Mouse (Mus musculus) cerebellum, adult 2 months (tissue): ENCODE measurements at regions not wholly inside any gene's neighbourhood (a gene's known extent, or its start where the extent isn't known, plus 50 kb on each side); places are given as distances from the start of the nearest gene placed in this dataset.

Experiments used
- DNase-seq, 2 experiments: peaks; one replicate each; pipeline ENCODE4 v3.0.0; 2021
- H3K27ac ChIP-seq: fragments of 200-500 bp; 2 replicates; pipeline ENCODE4 v1.5.1; 2012; ENCODE audit warnings: low read length, control low read depth, inconsistent platforms; ENCODE audit not compliant: insufficient read depth
- H3K27me3 ChIP-seq: fragments of 200-500 bp; 2 replicates; pipeline ENCODE4 v1.6.1; 2012; ENCODE audit warnings: inconsistent platforms, mild to moderate bottlenecking, low read length, moderate library complexity; ENCODE audit not compliant: control insufficient read depth, insufficient read depth
- H3K4me1 ChIP-seq: fragments of 200-500 bp; 2 replicates; pipeline ENCODE4 v1.6.1; 2011; ENCODE audit warnings: low read length; ENCODE audit not compliant: control insufficient read depth, insufficient read depth
- H3K4me3 ChIP-seq: fragments of 200-500 bp; replicated peaks from 2 replicates; pipeline ENCODE3; 2011; ENCODE audit warnings: mild to moderate bottlenecking, low read depth, low read length, control low read depth; ENCODE audit not compliant: insufficient read depth
- CTCF ChIP-seq: fragments of 200-500 bp; IDR thresholded peaks from 2 replicates; pipeline ENCODE4 v1.5.1; 2011; ENCODE audit warnings: low read depth, mild to moderate bottlenecking, control low read depth, low read length, moderate library complexity, borderline replicate concordance; ENCODE audit not compliant: insufficient read depth
- POLR2A ChIP-seq: fragments of 200-500 bp; IDR thresholded peaks from 2 replicates; pipeline ENCODE4 v1.6.1; 2011; ENCODE audit warnings: low read length, control low read depth, borderline replicate concordance; ENCODE audit not compliant: insufficient read depth
- WGBS: fragments of 180-500 bp; shearing (Covaris S2); methylation state at CpG from one replicate; pipeline ENCODE4 v1.1.7; 2018; 5-methylcytosine and 5-hydroxymethylcytosine counted together

GRCm38 (mm10) chr9:89836454-89837245 lies 73.1 kb upstream of the Rasgrf1 start:
- no peak for DNase-seq
- WGBS = 66% methylated on average over 7 of the region's 7 CpGs
- Histone ChIP-seq H3K27me3 (no peaks in the 10 kb centered on the region), H3K4me3 (no peak overlapping the region), H3K27ac (no peak overlapping the region), H3K4me1 (no peaks in the 10 kb centered on the region)
- no peak for TF ChIP-seq CTCF
- TF ChIP-seq POLR2A = no peak

DNA sequence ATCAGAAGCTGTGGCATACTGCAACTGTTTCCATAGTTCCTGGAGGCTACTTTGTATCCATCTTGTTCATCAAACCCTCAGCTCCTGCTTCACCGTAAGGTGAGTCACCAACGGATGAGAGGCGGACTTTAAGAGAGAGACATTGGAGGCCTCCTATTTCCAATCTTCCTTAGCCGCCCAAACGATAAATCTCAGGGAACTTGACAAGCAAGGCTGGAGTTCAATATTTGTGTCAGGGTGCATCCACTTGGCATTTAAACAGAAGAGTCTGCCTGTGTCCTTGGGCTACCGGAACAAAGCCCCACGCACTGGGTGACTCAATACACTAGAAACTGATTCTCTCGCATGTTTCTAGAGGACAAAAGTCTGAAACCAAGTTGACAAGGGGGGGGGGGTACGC lies 76.1 kb upstream of the Rasgrf1 start:
- H3K4me1 ChIP-seq = no peaks in the 10 kb centered on the region
- no peaks in the 10 kb centered on the region for H3K27me3 ChIP-seq
- WGBS = 87% methylated on average over 9 of the region's 9 CpGs
- TF ChIP-seq CTCF = no peak
- TF ChIP-seq POLR2A = no peak
- DNase-seq = no peak
- H3K4me3 ChIP-seq = no peak overlapping the region
- H3K27ac ChIP-seq = no peak overlapping the region

GRCm38 (mm10) chr9:89831855-89832254 lies 77.9 kb upstream of the Rasgrf1 start:
- Histone ChIP-seq H3K4me1 (no peaks in the 10 kb centered on the region), H3K27ac (no peak overlapping the region), H3K27me3 (no peaks in the 10 kb centered on the region), H3K4me3 (no peak overlapping the region)
- TF ChIP-seq POLR2A = no peak
- no peak for TF ChIP-seq CTCF
- WGBS = 86% methylated on average over 14 of the region's 14 CpGs
- DNase-seq = peak in 1 of 2 experiments; percentile 34

DNA sequence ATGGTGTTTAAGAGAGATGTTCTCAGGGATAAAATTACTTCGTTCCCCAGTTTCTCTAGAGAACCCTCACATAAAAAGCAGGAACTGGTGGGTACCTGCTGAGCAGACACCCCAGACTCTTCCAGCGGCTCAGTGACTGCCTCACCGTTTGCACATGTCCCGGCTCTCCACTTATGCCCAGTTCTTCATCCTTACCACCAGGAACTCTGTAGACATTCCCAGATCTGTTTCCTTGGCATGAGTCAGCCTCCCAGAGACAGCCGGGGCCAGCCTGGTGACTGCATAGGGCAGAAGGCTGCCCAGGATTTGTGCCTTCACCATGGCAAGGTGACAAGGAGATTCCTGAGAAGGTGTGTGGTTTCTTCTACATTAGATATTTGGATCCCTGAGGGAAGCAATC lies 81.6 kb upstream of the Rasgrf1 start:
- H3K27me3 ChIP-seq = no peaks in the 10 kb centered on the region
- H3K4me1 ChIP-seq = no peaks in the 10 kb centered on the region
- TF ChIP-seq CTCF (no peak), POLR2A (no peak)
- no peak overlapping the region for H3K4me3 ChIP-seq
- 56% methylated on average over 5 of the region's 5 CpGs for WGBS
- DNase-seq = peak in 1 of 2 experiments; percentile 29
- H3K27ac ChIP-seq = no peak overlapping the region

GRCm38 (mm10) chr9:89827564-89827963 lies 82.1 kb upstream of the Rasgrf1 start:
- no peaks in the 10 kb centered on the region for H3K4me1 ChIP-seq
- H3K4me3 ChIP-seq = no peak overlapping the region
- H3K27me3 ChIP-seq = no peaks in the 10 kb centered on the region
- WGBS = 40% methylated on average over 5 of the region's 5 CpGs
- H3K27ac ChIP-seq = no peak overlapping the region
- TF ChIP-seq CTCF (no peak), POLR2A (no peak)
- DNase-seq = no peak

DNA sequence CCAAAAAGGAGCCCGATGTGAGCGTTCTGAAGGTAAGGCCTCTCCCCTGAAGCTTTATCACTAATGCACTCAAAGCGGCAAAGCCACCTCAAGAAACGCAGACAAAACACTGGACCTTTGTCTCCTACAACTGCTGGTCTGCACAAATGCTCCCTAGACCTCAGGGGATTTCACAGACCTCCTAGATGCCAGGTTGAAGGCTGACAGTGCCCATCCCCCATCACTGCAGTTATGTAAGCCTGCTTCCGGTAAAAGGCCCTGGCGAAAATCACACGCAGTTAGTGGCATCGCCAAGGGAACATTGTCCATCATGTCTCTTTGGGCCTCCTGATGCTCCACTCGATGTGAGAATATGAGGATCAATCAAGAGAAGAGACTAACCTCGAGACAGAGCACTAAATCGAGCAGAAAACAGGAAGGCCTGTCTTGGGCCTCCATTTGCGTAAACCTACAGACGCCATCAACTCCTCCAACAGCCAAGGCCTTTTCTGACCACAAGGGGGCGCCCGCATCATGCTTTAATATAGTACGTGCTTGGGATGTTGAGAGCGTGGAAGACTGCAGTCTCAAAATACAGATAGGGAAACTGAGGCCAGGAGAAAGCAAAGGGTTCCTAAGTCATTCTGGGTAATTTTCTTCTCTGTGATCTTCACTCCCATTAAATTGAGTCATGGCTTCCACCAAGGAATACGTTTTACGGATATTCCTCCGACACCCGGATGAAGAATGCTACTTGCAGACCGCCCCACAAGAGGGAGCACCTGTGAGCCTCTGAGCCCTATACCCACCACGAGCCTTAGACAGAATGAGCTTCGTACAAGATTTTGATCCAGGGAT lies 82.8 kb upstream of the Rasgrf1 start:
- Histone ChIP-seq H3K27ac (no peak overlapping the region), H3K27me3 (no peaks in the 10 kb centered on the region), H3K4me3 (peak overlapping the region; percentile 36), H3K4me1 (no peaks in the 10 kb centered on the region)
- TF ChIP-seq POLR2A (no peak), CTCF (peak; percentile 61)
- DNase-seq = peak; percentile 83 to 92
- WGBS = 32% methylated on average over 24 of the region's 24 CpGs

- 44% methylated on average over 4 of the region's 4 CpGs for WGBS
- H3K27me3 ChIP-seq = no peaks in the 10 kb centered on the region
- DNase-seq = no peak
- no peaks in the 10 kb centered on the region for H3K4me1 ChIP-seq
- TF ChIP-seq POLR2A = no peak
- no peak for TF ChIP-seq CTCF
- no peak overlapping the region for H3K27ac ChIP-seq
- H3K4me3 ChIP-seq = no peak overlapping the region
Observed at GRCm38 (mm10) chr9:89821853-89822243, 83.6 kb upstream of the Ankrd34c start.

DNA sequence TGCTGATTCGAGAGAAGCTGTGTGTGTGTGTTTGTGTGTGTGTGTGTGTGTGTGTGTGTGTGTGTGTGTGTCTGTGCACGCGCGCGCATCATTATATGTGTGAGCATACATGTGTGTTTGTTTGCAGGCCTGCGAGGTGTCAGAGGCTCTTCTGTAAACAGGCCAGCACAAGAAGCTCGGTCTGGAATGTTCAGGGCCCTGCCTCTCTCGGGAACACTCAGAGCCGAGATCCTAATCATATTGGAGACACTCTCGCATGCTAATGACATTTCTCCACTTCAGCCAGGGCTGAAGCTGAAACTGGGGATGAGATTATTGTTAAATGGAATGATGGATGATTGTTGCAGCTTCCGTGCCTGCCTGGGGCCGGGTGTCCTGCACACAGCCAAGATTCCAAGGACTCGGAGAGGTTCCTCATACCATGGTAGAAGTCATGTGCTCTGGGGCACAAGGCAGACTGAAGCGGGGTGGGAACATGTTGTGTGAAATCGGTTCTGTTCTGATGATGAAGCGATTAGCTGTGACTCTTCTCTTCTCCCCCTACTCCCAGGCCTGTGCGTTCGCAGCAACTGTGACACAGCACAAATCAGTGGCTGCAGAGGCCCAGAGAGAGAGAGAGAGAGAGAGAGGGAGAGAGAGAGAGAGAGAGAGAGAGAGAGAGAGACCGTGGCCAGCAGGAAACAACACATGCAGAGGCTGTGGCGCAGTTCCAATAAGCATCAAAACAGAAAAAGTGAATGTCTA lies 83.0 kb upstream of the Ankrd34c start:
- DNase-seq = no peak
- WGBS = 57% methylated on average over 20 of the region's 20 CpGs
- Histone ChIP-seq H3K4me3 (no peak overlapping the region), H3K4me1 (no peaks in the 10 kb centered on the region), H3K27ac (no peak overlapping the region), H3K27me3 (no peaks in the 10 kb centered on the region)
- no peak for TF ChIP-seq POLR2A
- TF ChIP-seq CTCF = no peak
